Mouse (Mus musculus) liver, embryonic 13.5 days (tissue): ENCODE data around the gene Akt2. TPM values are rescaled to one million over a fixed set of nuclear protein-coding genes. Genes with fewer than 3 reads are reported as not detected.
A peak's percentile ranks its signal among the peaks of the same experiment; 100 is the strongest.

Source experiments
- ATAC-seq: fragments of 200-750 bp; cut with Nextera tagmentation; 2 replicates; pipeline ENCODE4 v1.8.0; 2017; ENCODE audit warnings: low read depth, mild to moderate bottlenecking, moderate number of reproducible peaks, moderate library complexity
- DNase-seq: peaks from one replicate; pipeline ENCODE4 v3.0.0; 2022
- H3K27ac ChIP-seq: fragments of 300-500 bp; sonication (generic); 2 replicates; pipeline ENCODE4 v1.5.1; 2015; ENCODE audit warnings: moderate library complexity, mild to moderate bottlenecking, inconsistent platforms
- H3K27me3 ChIP-seq: fragments of 300-500 bp; sonication (generic); 2 replicates; pipeline ENCODE4 v1.6.1; 2015; ENCODE audit warnings: mild to moderate bottlenecking, inconsistent platforms
- H3K36me3 ChIP-seq: fragments of 300-500 bp; sonication (generic); 2 replicates; pipeline ENCODE4 v1.6.1; 2015; ENCODE audit warnings: mild to moderate bottlenecking, inconsistent platforms
- H3K4me1 ChIP-seq: fragments of 300-500 bp; sonication (generic); replicated peaks from 2 replicates; pipeline ENCODE4 v1.6.1; 2015; ENCODE audit warnings: inconsistent platforms
- H3K4me2 ChIP-seq: fragments of 300-500 bp; sonication (generic); 2 replicates; pipeline ENCODE4 v1.6.1; 2015; ENCODE audit warnings: inconsistent platforms, mild to moderate bottlenecking, moderate library complexity
- H3K4me3 ChIP-seq: fragments of 300-500 bp; sonication (generic); replicated peaks from 2 replicates; pipeline ENCODE4 v1.5.1; 2015; ENCODE audit warnings: mild to moderate bottlenecking, inconsistent platforms
- H3K9ac ChIP-seq: fragments of 300-500 bp; sonication (generic); 2 replicates; pipeline ENCODE4 v1.6.1; 2015; ENCODE audit warnings: mild to moderate bottlenecking, inconsistent platforms
- H3K9me3 ChIP-seq: fragments of 300-500 bp; sonication (generic); replicated peaks from 2 replicates; pipeline ENCODE4 v1.6.1; 2016; ENCODE audit warnings: inconsistent platforms
- WGBS: fragments of 180-500 bp; shearing (Covaris S2); methylation state at CpG from one replicate; pipeline ENCODE4 v1.1.7; 2015; ENCODE audit not compliant: insufficient replicate concordance; 5-methylcytosine and 5-hydroxymethylcytosine counted together
- polyA plus RNA-seq: library from polyadenylated mRNA; unstranded; fragments of >200 nt; fragmentation: Nextera tagmentation; extraction: Ambion mirVana; gene quantifications from 2 replicates; pipeline ENCODE4 v1.2.1, GENCODE M21; 2015

Gene Akt2
- polyA plus RNA-seq, 1 experiment from 2014 or later, result 29.6 TPM

DNA sequence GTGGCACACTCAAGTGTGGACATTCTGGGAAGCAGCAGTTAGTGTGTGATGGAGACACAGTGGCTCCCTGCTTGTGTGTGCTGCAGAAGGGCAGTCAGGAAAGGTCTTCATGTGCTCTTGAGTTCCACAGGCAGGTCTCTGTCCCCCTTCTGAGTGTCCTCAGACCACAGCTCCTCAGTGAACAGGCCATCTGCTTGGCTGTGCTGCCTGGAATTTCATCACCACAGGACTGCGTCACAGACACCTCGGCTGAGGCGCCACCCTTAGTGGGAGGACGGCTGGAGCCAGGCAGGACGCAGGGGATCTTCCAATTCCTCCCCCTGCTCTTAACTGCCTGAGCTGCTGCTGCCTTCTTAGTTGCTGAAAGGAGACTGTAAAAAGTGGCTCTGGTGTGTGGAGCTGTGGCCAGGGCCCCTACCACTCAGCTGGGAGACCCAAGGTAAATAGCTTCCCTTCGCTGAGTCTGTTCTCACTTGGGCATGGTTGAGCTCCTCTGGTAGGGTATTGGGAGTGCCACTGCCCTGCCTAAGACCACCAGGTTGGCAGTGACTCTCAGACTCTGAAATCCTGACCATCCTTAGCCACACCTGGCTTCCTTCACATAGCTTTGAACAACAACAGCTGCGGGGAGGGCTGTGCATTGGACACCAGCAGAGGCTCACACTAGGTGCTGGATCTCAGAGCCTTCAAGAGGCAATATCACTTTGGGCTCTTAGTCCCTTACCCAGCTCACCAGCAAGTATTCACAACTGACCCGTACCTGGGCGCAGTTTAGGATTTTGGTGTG, 14.3 kb downstream of the Akt2 start:
- H3K27ac ChIP-seq, result peak overlapping the region; percentile 14; the same call in 1 of the 2 replicates
- ATAC-seq, result no peak
- no peak for DNase-seq
- no peak overlapping the region for H3K4me2 ChIP-seq
- peaks cover 36% of the 10 kb centered on the region for H3K36me3 ChIP-seq
- no peaks in the 10 kb centered on the region for H3K27me3 ChIP-seq
- WGBS, result 82% methylated on average over 9 of the region's 9 CpGs
- H3K4me1 ChIP-seq, result peaks cover 89% of the 10 kb centered on the region
- H3K9me3 ChIP-seq, result no peaks in the 10 kb centered on the region
- H3K4me3 ChIP-seq, result no peak overlapping the region
- no peak overlapping the region; the same call in 1 of the 2 replicates for H3K9ac ChIP-seq

DNA sequence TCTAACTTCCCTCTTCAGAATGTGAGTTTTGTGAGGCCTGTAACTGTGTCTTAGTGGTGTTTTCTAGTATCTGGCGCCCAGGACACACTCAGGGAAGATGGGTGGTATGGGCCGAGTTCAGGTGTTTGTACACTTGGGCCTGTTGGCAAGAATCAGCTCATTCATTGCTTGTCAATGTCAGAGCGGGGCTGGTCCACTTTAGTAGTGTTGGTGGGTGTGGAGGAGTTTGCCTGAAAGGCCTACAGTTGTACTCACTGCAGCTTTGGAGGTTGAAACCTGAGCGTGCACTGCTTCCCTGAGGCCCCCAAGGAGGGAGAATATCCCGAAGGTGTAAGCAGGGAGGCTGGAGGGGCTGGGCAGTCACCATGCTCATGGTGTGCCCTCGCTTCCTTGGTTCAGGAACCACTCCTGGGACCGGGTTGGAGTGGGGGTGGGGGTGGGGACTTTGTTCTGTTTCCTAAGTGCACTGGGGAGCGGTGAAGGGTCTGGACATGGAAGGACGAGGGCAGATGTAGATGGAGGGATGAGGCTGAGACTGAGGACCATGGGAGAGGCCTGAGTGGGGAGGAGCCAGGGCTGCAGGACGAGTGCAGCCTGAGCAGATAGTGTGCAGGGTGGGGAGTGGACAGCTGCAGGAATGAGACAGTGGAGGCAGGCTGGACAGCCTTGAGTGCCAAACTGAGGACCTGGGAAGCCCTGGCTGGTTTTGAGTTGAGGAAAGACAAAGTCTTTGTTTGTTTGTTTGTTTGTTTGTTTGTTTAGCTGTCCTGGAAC, 15.3 kb downstream of the Akt2 start:
- DNase-seq (no peak), ATAC-seq (no peak)
- Histone ChIP-seq H3K27ac (no peak overlapping the region), H3K9me3 (no peaks in the 10 kb centered on the region), H3K36me3 (peaks cover 41% of the 10 kb centered on the region), H3K4me3 (no peak overlapping the region), H3K27me3 (no peaks in the 10 kb centered on the region), H3K4me1 (peaks cover 79% of the 10 kb centered on the region), H3K9ac (no peak overlapping the region; the same call in 1 of the 2 replicates), H3K4me2 (no peak overlapping the region)
- 59% methylated on average over 10 of the region's 10 CpGs for WGBS

DNA sequence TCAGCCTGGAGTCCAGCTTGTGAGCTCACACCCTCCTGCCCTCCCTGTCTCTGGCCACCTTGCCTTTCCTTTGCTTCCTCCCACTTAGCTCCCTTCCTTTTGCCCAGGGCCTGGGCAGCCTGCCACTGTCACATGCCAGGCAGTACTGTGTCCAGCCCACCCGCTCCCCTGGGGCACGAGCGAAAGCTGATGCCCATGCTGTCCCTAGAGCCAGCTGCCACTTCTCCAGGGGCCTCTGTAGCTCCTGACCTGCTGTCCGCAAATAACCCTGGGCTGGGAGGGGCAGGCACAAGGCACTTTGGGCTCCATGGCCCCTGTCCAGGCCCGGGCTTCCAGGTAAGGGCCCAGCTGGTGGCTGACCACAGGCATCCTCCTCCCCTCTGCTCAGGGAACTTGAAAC, 16.2 kb downstream of the Akt2 start:
- 79% methylated on average over 5 of the region's 5 CpGs for WGBS
- no peak for ATAC-seq
- no peak overlapping the region for H3K4me2 ChIP-seq
- no peaks in the 10 kb centered on the region for H3K27me3 ChIP-seq
- no peak overlapping the region for H3K27ac ChIP-seq
- 0 out of 2 replicates have a peak overlapping the region, but pooled peaks have one; percentile 3 for H3K9ac ChIP-seq
- H3K36me3 ChIP-seq, result peaks cover 41% of the 10 kb centered on the region
- peaks cover 70% of the 10 kb centered on the region for H3K4me1 ChIP-seq
- no peaks in the 10 kb centered on the region for H3K9me3 ChIP-seq
- DNase-seq, result no peak
- no peak overlapping the region for H3K4me3 ChIP-seq

DNA sequence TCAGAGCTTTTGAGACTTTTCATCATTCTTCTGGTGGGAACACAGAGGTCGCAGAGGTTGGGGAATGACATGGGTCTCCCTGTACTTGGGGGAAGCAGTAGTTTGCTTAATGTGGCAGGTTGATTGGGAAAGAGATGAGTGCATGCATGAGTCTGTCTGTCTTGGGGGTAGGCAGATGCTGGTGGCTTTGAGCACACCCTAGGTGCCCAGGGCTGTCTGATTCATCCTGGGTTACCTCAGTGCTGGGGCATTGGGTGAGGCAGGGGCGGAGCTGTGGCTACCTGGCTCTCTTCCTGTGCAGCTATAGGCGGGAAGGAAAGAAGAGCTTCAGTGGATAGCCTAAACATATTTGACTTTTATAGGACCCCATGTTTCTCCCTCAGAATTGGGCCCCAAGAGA, 16.8 kb downstream of the Akt2 start:
- Histone ChIP-seq H3K9ac (0 out of 2 replicates have a peak overlapping the region, but pooled peaks have one; percentile 3), H3K9me3 (no peaks in the 10 kb centered on the region), H3K27ac (no peak overlapping the region), H3K4me2 (no peak overlapping the region), H3K4me3 (no peak overlapping the region), H3K4me1 (peaks cover 68% of the 10 kb centered on the region), H3K36me3 (peaks cover 40% of the 10 kb centered on the region), H3K27me3 (no peaks in the 10 kb centered on the region)
- ATAC-seq, result no peak
- WGBS, result 81% methylated on average over 3 of the region's 3 CpGs
- DNase-seq, result no peak

DNA sequence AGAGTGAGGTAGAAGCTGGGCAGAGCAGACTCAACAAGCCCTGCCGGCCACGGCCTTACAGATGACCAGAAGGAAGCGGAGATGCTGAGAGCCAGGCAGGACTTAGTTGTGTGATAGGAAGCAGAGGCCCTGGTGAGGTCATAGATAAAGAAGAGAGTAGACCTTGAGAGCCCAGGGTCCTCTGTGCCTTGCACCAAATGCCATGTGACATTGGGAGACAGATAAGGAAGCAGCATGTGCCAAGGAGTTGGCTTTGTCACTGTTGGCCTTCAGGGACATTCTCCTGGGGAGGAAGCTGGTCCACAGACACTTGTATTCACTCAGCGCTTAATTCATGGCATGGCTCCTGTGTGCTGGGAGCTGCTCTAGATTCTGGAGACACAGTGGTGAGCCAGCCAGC, 17.9 kb downstream of the Akt2 start:
- no peak overlapping the region for H3K27ac ChIP-seq
- H3K4me2 ChIP-seq, result no peak overlapping the region
- WGBS, result 52% methylated on average over 4 of the region's 4 CpGs
- peaks cover 58% of the 10 kb centered on the region for H3K4me1 ChIP-seq
- H3K27me3 ChIP-seq, result no peaks in the 10 kb centered on the region
- H3K9me3 ChIP-seq, result no peaks in the 10 kb centered on the region
- H3K9ac ChIP-seq, result no peak overlapping the region
- DNase-seq, result no peak
- peak; percentile 32; the same call in 1 of the 2 replicates for ATAC-seq
- H3K4me3 ChIP-seq, result no peak overlapping the region
- peaks cover 40% of the 10 kb centered on the region for H3K36me3 ChIP-seq

DNA sequence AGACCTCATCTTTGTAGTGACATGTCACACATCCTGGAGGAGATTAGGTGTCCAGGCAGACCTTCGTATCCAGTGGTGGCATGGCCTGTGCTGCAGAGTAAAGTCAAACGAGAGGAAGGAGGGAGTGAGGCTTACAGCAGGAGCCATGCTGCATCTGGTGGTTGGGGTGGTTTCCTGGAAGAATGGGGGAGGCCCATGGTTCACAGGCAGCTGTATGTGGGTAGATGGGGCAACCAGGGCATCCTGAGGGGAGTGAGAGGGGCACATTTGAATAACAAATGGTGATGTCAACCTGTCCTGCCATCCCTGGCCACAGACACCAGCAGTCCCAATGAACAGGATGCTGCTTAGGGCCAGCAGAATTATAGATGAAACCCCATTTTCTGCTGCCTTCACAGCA, 18.3 kb downstream of the Akt2 start:
- no peak for DNase-seq
- Histone ChIP-seq H3K9ac (no peak overlapping the region), H3K4me3 (no peak overlapping the region), H3K4me1 (peaks cover 54% of the 10 kb centered on the region), H3K9me3 (no peaks in the 10 kb centered on the region), H3K27me3 (no peaks in the 10 kb centered on the region), H3K4me2 (no peak overlapping the region), H3K27ac (no peak overlapping the region), H3K36me3 (peaks cover 44% of the 10 kb centered on the region)
- ATAC-seq, result no peak
- 60% methylated on average over 2 of the region's 2 CpGs for WGBS

DNA sequence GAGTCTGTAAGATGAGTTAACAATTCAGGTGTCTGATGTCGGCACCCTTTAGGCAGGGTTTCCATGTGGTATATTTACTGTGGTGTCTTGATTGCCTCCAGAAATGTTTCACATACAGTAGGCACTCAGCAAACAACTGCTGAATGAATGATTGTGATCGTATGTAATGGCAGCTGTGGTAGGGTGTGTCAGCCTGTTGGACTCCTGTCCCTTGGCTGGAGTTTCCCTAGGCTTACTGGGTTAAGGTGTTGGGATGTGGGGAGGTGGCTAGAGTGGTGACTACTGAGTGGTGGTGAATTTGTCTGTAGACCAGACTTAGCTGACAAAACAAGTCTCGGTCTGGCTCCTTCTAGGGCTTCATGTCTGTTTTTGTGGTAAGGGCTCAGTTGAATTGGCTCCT, 19.0 kb downstream of the Akt2 start:
- Histone ChIP-seq H3K9ac (no peak overlapping the region), H3K4me1 (peaks cover 47% of the 10 kb centered on the region), H3K4me2 (no peak overlapping the region), H3K4me3 (no peak overlapping the region), H3K9me3 (no peaks in the 10 kb centered on the region), H3K36me3 (peaks cover 45% of the 10 kb centered on the region), H3K27me3 (no peaks in the 10 kb centered on the region), H3K27ac (no peak overlapping the region)
- 89% methylated on average over 3 of the region's 3 CpGs for WGBS
- no peak for DNase-seq
- ATAC-seq, result no peak

DNA sequence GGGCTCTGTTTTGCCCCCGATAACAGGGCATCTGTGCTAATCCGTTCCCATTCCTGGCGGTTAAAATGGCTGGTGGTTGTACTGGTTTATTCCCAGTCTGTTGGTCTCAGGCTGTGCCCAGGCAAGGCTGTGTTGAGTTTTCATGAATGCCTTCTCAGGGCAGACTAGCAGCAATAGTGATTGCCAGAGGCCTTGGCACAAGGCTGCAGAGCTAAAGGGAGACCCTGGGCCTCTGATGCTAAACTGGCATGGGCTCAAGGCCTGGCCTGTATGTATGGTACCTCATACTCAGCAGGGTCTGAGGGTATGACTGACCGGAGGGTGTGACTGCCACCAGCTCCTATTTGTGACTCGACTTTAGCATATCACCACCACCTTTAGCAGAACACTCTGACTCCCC, 19.5 kb downstream of the Akt2 start:
- Histone ChIP-seq H3K36me3 (peaks cover 49% of the 10 kb centered on the region), H3K4me2 (no peak overlapping the region), H3K27ac (no peak overlapping the region), H3K9ac (no peak overlapping the region), H3K9me3 (no peaks in the 10 kb centered on the region), H3K27me3 (no peaks in the 10 kb centered on the region), H3K4me1 (peaks cover 42% of the 10 kb centered on the region), H3K4me3 (no peak overlapping the region)
- DNase-seq (no peak), ATAC-seq (no peak)
- WGBS, result 88% methylated on average over 5 of the region's 5 CpGs

DNA sequence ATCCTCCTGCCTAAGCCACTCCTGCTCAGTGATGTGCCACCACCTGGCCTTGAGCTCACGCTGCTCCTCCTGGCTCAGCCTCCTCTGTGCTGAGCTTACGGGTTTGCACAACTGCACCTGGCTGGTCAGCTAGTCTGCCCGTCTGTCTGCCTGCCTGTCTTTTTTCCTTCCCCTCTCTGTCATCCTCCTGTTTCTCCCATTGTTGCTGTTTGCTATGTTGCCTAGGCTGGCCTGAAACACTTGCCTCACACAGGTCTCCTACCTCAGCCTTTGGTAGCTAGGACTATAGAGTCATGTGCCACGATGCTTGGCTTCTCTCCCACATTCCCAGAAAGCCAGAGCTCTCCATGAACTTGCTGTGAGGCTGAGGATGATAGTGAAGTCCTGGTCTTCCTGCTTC, 21.6 kb downstream of the Akt2 start:
- Histone ChIP-seq H3K9me3 (no peaks in the 10 kb centered on the region), H3K9ac (no peak overlapping the region), H3K36me3 (peaks cover 65% of the 10 kb centered on the region), H3K27ac (no peak overlapping the region), H3K4me3 (no peak overlapping the region), H3K4me2 (no peak overlapping the region), H3K4me1 (peaks cover 22% of the 10 kb centered on the region), H3K27me3 (no peaks in the 10 kb centered on the region)
- 67% methylated on average over 4 of the region's 4 CpGs for WGBS
- ATAC-seq (no peak), DNase-seq (no peak)

DNA sequence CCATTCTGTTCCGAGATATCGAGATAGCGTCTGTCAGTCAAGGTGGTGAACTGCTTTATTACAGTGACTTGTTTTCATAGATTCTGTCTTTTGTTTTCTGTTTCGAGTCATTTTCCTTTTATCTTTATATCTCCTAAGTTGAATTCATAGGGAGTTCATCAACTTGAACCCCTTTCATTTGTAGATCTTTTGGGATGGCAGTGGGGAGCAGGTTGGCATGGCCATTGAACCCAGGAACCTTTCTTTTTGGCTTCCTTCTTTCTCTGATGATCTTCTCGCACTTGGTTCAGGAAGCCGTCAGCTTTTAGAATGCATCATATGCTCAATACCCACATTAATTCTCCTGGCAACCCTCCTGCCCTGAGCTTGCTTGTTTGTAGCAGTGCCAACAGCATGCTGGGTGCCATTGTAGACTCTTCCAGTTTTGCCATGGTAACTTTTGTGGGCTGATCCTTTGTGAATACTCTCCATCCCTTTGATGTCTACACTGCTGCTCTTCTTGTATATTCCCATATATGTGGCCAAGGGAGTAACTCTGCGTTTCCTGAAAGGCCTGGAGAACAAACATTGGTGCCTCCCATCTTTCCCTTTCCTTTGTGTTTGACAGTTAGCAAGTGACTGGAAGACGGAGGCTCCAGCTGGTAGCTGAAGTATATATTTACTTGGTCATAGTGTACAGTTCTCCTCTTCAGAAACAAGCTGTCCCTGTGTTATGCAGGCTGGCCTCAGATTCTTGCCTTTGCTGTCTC, 22.6 kb downstream of the Akt2 start:
- no peak for ATAC-seq
- Histone ChIP-seq H3K9me3 (no peaks in the 10 kb centered on the region), H3K27me3 (no peaks in the 10 kb centered on the region), H3K27ac (no peak overlapping the region), H3K36me3 (peaks cover 66% of the 10 kb centered on the region), H3K4me1 (peaks cover 13% of the 10 kb centered on the region), H3K4me2 (no peak overlapping the region), H3K4me3 (no peak overlapping the region), H3K9ac (no peak overlapping the region)
- DNase-seq, result no peak
- WGBS, result 76% methylated on average over 8 of the region's 8 CpGs

DNA sequence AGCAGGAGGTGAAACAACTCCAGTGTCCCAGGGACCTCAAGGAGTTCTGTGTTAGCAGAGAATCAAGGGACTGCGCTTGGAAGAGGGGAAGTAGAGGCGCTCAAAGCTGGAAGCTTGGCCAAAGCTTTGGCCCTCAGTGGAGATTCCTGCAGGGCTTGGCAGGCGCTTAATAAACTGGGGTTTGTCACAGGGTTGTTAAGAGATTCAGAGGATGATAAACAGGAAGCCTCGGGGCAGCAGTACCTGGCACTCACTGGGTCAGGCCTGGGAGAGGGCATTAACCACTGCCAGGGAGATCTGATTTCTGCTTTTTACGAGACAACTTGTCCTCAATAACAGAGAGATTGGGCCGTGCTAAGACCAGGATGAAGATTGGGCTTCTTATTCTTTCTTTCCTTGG, 29.7 kb downstream of the Akt2 start:
- Histone ChIP-seq H3K9me3 (no peaks in the 10 kb centered on the region), H3K36me3 (peaks cover 96% of the 10 kb centered on the region), H3K27ac (no peak overlapping the region), H3K4me3 (no peak overlapping the region), H3K4me1 (no peaks in the 10 kb centered on the region), H3K27me3 (no peaks in the 10 kb centered on the region), H3K9ac (no peak overlapping the region), H3K4me2 (no peak overlapping the region)
- WGBS, result 64% methylated on average over 6 of the region's 6 CpGs
- DNase-seq, result no peak
- no peak for ATAC-seq
